Mouse (Mus musculus) cerebellum, adult 2 months (tissue): Measurements from ENCODE around the gene Wnt7a.

Experiments
- CTCF ChIP-seq: fragments of 200-500 bp; IDR thresholded peaks from 2 replicates; pipeline ENCODE4 v1.5.1; 2011; ENCODE audit warnings: low read depth, mild to moderate bottlenecking, control low read depth, low read length, moderate library complexity, borderline replicate concordance; ENCODE audit not compliant: insufficient read depth
- POLR2A ChIP-seq: fragments of 200-500 bp; IDR thresholded peaks from 2 replicates; pipeline ENCODE4 v1.6.1; 2011; ENCODE audit warnings: low read length, control low read depth, borderline replicate concordance; ENCODE audit not compliant: insufficient read depth

DNA sequence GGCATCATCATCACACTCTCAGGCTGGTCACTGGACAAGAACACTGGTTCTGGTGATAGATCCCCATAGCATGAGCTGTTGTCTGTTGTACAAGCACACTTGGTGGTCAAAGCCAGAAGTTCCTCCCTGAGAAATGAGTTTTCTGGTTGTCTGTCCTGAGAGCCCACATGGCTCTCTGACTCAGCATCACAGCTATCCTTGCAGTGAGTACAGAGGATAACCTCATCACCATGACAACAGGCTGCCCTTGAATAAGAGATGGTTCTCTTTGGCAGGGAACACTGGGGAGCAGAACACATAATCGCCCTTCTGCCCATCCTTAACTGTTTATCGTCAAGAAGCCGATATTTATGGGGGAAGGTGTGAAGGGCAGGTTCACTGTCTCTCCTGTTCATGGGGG, 34.2 kb upstream of the Wnt7a start:
- TF ChIP-seq CTCF (no peak), POLR2A (no peak)
